Mouse (Mus musculus): ENCODE data around the gene Fer1l5. TPM values are rescaled to one million over a fixed set of nuclear protein-coding genes. Genes with fewer than 3 reads are reported as not detected.
A peak's percentile ranks its signal among the peaks of the same experiment; 100 is the strongest.

The Fer1l5 gene
- total RNA-seq, 2 experiments from 2014 or later: not detected

DNA sequence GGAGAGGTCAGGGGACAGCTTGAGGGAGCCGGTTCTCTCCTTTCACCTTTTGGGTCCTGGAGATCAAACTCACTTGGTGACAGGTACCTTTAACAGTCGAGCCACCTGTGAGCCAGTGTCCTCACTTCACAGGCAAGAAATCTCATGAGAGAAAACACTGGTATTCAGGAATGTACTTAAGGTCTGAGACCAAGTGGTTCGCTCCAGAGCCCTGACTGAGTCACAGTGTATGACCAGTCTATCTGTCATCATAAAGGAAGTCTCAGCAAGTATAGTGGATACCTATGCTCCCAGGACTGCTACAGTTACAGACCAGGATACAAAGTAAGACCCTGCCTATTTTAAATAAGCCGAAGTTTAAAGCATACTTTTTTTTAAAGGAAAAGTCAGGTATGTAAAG, 60.9 kb downstream of the Fer1l5 start:
- DNase-seq: no peak

GRCm38 (mm10) chr1:36433616-36434015, 61.5 kb downstream of the Fer1l5 start:
- no peak for DNase-seq

DNA sequence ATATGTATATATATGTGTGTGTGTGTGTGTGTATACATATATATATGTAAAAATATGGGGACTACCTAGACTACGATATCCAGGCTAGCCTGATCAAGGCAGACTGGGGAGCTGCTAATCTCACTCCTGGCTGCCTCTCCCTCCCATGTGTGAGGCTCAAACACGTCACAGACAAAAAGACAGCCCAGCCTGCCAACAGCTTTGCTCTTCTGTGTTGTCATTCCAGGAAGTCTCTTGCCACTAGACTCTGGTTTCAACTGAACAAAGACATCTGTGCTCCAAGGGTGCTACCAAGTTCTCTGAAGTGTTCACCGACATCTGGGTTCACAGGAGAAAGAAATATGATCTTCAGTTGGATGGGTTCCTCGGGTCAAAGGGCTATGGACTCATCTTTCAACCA, 63.0 kb downstream of the Fer1l5 start:
- DNase-seq: no peak

GRCm38 (mm10) chr1:36436515-36436914, 64.4 kb downstream of the Fer1l5 start:
- no peak for DNase-seq

- DNase-seq: no peak
Observed at GRCm38 (mm10) chr1:36437223-36437622, 65.1 kb downstream of the Fer1l5 start.

DNA sequence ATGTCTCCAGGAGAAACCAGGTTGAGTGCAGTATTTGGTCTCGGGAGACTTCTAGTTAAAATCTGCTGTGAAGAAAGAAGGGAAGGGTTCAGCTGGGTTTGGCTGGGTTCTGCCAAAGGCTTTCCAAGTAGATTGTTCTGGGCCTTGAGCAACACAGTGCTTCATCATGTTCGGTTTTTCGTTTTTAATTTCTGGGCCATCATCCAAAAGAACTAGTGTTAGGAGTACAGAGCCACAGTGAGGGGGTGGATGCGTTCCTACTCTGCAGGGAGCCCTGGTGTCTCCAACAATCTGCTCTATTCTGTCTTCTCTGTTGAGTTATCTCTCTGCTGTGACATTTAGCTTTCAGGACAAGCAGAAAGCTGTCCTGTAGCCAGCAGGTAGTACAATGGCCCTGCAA, 69.0 kb downstream of the Fer1l5 start:
- DNase-seq: peak; percentile 60 to 64

DNA sequence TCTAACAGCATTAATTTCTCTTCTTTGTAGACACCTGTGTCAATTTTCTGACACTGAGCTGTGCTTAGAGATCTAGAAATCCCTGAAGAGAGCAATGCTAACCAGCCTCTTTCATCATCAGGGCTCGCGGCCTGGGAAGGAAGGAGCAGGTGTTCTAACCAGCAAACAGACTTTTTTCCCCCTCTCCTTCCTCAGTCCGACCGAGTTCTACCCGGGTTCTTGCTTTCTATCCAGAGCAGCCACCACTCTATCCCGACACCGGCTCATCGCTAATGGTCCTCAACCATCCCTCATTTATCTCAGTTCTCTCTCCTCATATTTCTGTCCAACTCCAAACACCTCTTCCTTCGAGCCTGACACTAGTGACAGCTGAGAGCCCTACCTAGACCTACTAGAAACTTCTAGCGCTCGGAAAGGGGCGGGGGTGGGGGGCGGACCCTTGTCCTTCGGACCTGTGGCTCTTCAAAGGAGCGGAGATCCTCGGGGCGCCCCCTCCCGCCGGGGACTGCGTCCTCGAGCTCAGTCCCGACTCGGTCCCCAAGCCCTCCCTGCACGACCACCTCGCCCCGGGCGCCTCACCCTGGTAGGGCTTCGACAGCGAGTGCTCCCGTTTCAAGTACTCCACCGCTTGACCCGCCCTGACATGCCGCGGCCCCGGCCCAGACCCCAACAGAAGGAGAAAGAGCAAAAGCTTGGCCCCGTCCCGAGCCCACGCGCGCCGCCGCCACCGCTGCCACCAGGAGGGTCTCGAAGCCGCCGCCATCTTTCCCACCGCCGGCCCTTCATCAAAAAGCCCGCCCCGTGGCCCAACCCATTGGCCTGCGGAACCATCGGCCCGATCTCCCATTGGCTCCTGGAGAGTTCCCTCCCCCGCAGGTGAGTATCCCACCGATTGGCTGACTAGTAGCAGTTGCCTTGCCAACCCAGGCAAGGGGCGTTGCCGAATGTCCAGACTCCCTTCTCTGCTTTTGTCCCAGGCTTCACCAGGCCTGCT, 72.7 kb downstream of the Fer1l5 start, which contains the start of gene Lman2l:
TSS of gene Lman2l (minus strand) at position 801 of the 994 bp plus-strand sequence.
- peak; percentile 95 to 96 for DNase-seq

DNA sequence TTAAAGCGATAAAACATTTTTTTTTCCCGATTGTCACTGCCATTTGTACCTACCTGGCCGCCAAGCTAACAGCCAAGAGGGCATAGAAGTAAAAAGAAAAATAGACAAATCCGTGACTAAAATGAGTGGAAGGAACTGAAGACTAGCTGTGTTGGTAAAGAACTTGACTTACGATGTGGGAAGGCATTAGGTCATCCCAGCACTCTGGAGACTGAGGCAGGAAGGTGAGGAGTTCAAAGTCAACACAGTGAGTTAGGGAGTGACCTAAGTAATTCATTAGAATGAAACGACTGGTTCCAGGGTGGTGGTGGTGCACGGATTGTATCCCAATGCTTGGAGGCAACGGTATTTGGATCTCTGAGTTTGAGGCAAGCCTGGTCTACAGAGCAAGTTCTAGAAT, 73.4 kb downstream of the Fer1l5 start:
- no peak for DNase-seq

DNA sequence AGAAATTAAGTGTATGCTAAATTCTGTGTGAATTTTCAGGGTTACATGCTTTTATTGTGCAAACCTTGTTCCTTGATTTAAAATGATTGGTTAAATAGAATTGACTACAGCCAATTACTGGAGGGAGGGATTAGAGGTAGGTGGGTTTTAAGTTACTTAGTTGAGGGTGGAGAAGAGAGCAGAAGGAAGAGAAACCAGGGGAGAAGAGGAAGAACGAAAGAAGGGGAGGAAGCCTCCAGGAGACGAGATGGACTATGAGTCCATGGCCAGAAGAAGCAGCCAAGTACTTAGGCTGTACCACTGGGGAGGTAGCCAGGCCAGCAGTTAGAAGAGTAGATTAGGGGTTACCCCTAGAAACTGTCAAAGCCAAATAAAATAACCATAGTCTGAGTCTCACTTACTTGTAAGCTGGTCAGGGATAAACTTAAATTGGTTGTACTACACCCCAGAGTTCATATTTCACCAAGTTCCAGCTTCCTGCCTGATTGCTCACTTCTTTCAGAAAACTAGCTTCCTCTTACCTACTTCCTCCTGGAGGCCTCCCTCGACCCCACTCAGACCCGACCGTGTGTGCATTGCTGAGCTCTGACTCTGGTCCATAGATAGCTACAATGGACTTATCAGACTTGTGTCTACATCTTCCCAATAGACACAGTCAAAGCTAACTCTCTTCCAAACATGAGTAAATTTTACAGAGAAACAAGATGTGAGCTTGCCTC, 74.2 kb downstream of the Fer1l5 start:
- no peak for DNase-seq

DNA sequence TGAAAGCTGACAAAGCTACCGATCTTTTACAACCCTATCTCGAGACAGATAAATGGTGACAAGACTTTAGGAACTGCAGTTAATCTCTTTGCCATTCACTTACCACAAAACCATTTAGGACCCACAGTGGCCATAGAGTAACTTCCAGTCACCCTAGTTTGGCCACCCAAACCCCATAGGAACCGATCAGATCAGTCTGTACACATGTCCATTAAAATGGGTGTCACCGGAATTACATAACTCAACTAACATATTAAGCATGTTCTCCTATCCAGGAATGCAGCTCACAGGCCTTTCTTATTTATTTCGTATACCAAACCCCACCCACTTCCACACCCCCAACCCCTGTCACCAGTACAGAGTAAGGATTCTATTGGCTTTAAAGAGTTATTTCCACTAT, 74.8 kb downstream of the Fer1l5 start:
- DNase-seq: no peak

DNA sequence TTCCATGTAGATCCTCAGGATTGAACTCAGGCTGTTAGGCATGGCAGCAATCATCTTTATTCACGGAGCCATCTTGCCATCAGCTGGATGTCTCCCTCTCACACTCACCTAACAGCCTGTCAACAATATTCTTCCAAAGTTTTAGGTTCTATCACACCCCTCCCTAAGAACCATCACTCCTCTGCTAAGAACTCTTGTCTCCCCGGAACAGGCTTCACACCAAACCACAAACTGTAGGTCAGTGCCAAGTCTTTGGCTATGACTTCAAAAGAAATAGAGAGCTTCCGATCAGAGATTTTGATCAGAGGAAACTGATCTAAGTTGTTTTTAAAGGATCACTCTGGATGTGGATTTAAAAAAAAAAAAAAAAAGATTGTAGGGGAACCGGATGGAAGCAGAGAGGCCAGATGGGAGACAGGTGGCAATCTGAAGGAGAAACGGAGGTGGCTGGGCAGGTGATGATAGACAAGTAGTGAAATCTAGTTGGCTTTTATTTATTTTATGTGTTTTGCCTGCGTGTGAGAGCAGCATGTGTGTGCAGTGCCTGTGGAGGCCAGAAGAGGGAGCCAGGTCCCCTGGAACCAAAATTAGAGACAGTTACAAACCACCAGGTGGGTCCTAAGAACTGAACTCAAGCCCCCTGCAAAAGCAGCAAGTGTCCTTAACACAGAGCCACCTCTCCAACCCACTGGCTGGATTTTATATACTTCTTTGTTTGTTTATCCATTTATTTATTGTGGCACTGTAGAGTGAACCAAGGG, 82.1 kb downstream of the Fer1l5 start:
- no peak for DNase-seq

GRCm38 (mm10) chr1:36457388-36458014, 85.4 kb downstream of the Fer1l5 start:
- DNase-seq: no peak

DNA sequence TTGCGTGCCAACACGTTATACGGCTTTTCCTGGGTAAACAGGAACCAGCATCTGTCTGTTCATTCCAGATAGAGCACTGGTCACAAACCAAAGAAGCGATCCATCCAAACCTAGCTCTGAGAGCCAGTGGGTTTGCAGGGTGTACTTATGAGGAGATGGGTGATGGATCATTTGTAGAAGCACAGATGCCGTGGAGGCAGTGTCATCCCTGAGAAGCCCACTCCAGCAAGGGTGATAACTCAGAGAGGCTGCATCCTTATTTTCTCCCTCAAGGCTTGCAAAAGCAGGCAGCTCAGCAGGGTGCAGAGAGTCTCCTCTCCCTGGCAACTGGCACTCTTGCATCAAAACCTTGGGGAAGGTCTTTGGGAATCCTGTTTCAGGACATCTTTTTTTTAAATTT, 86.1 kb downstream of the Fer1l5 start:
- DNase-seq: no peak

DNA sequence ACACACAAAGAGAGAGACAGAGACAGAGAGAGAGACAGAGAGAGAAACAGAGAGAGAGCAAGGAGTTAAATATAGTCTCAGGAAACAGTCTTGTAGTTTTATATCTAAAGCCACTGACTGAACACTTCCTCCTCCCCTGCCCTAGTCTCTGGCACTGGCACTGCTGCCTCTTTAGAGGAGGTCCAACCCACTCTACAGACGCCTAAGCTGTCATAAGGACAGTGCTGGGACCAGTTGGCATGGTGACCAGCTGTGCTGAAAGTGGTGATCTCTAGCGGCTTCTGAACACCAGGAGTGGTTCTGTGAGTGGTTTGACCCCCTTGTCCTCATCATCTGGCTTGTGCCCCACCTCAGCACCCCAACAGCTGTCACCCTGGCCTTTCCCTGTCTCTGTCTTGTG, 89.7 kb downstream of the Fer1l5 start:
- no peak for DNase-seq

GRCm38 (mm10) chr1:36465641-36466160, 93.6 kb downstream of the Fer1l5 start:
- no peak for DNase-seq

GRCm38 (mm10) chr1:36467446-36467845, 95.4 kb downstream of the Fer1l5 start:
- no peak for DNase-seq

GRCm38 (mm10) chr1:36469811-36470444, 97.8 kb downstream of the Fer1l5 start:
- DNase-seq: no peak

DNA sequence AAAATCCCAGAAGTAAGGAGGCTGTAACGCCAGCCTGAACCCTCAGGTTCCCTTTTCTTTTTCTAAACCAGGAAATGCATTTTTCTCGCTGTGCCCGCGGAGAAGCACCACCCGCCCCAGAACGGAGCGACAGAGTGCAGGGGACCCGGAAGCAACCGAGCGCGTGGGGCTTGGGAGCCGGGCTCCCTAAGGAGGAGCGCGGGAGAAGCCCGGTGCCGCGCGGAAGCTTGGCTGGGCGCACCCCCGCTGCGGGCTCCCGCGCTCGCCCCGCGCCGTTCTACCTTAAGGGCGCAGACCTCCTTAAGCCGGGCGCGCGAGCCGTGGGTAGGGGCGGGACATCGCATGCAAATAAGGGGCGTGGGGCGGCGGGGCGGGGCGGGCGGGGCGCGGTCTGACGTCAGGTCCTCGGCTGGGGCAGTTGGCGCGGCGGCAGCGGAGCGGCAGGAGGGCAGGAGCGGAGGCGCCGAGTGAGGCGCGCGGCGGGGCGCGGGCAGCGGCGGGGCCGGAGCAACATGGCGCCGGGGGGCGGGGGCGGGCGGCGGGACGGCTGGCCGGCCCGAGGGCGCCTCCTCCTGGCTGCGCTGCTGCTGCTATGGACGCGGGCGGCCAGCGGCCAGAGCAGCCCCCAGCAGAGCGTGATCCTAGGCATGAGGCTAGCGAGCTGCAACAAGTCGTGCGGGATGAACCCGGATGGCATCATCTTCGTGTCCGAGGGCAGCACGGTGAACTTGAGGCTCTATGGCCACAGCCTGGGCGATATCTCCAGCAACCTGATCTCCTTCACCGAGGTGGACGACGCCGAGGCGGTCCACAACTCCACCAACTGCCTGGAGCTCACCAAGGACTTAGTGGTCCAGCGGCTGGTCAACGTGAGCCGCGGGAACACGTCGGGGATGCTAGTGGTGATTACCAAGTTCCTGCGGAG, 99.4 kb downstream of the Fer1l5 start, which contains the start of gene Cnnm4:
TSS of gene Cnnm4 (plus strand) at position 440 of the 925 bp plus-strand sequence.
- DNase-seq: peak; percentile 81 to 83

Measured in layer of hippocampus, postnatal 36 days (tissue).